Mouse (Mus musculus): ENCODE data around the gene Cflar.
"Not testable (repeated sequence)": the region's sequence is repeated elsewhere in the genome, so short reads cannot be mapped to it uniquely, and the experiment has no call there.

Gene Cflar

GRCm38 (mm10) chr1:58727747-58728589 lies 16.7 kb downstream of the Cflar start:
- no peak for DNase-seq (ENCODE audit: extremely low spot score, low read depth, low spot score)

DNA sequence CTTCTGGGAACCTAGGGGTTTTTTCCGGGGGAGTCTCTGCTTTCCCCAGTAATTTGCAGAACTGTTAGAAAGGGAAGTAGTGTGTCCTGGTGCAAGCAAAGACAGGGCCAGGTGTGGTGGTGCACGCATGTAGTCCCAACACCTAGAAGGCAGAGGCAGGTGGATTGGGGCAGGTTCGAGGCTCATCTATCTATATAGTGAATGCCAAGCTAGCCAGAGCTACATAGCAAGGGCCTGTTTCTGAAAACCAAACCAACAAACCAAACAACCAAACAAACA lies 17.2 kb downstream of the Cflar start:
- no peak for DNase-seq (ENCODE audit: extremely low spot score, low read depth, low spot score)

GRCm38 (mm10) chr1:58733636-58734035 lies 22.3 kb downstream of the Cflar start:
- DNase-seq (ENCODE audit: extremely low spot score, low read depth, low spot score), result no peak

GRCm38 (mm10) chr1:58734043-58734920 lies 23.0 kb downstream of the Cflar start:
- no peak for DNase-seq (ENCODE audit: extremely low spot score, low read depth, low spot score)

GRCm38 (mm10) chr1:58735962-58736361 lies 24.7 kb downstream of the Cflar start:
- no peak for DNase-seq (ENCODE audit: extremely low spot score, low read depth, low spot score)

DNA sequence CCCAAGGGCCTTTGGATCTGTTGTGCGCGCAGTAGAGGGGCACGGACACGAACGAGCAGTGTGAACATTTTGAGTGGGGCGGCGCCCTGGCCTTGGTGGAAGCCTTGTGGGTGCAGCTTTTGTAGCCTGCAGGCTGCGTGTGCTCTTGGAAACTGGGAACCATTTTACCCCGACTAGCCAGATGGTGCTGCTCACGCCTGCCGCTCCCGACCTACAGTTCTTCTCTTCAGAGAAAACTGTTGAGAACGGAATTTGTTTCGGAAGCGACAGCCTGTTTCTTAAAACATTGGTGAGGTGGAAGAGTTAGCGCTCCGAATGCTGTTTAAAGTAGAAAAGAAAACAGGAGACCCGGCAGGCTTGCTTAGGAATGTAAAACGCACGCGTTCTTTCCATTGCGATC lies 25.7 kb downstream of the Cflar start:
- DNase-seq (ENCODE audit: extremely low spot score, low read depth, low spot score), result no peak

DNA sequence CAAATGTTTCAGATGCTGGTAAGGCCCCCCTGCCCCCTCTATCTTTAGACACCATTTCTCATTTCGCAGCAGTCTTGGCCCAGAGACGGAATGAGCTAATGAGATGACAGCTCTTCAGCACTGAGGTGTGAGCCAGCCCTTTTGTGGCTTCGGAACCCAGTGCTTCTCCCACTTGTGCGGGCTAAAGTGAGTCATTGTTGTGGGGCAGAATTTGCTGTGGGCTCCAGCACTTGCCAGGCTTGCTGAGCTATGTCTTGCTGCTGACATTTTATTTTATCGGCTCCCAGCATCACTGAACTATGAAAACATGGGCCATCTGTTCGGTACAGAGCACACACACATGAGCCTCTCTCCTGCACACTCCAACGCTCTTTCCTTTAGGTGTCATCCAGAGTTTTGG lies 28.2 kb downstream of the Cflar start:
- DNase-seq (ENCODE audit: extremely low spot score, low read depth, low spot score), result no peak

GRCm38 (mm10) chr1:58742571-58743021 lies 31.3 kb downstream of the Cflar start:
- no peak for DNase-seq (ENCODE audit: extremely low spot score, low read depth, low spot score)

DNA sequence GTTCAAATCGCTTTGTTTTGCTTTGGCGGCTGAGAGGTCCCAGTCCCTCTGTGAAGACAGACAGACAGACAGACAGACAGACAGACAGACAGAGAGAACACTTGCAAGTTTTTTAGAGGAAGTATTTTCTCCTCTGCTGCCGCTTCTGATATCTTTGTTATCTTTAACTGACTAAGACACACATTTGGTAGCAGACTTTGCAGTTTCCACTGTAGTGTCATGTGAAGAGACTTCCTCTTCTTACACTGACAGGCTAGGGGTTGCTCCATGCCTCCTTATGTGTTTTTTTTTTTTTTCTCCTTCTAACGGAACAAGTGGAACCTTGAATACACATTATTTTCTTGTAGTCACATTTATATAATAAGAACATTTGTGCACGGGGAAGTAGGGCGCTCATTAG lies 31.9 kb downstream of the Cflar start:
- DNase-seq (ENCODE audit: extremely low spot score, low read depth, low spot score), result no peak

DNA sequence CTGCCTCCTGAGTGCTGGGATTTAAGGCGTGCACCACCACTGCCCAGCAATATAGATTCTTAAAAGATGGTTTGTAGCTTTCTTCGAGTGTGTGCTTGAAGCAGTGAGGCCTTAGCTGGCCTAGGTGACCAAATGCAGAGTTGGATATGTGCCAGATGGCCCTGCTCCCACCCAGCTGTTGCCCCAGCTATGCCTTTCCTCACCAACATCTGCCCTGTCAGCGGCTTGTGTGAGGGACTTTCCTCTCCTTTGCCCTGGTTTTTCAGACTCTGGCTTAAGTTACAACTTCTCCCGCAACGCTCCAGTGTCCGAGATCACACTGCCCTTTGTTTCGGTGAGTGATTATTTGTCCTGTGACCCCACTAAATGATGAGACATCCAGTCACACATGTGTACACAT lies 33.3 kb downstream of the Cflar start:
- DNase-seq (ENCODE audit: extremely low spot score, low read depth, low spot score), result no peak

- DNase-seq (ENCODE audit: extremely low spot score, low read depth, low spot score), result no peak
Measured at GRCm38 (mm10) chr1:58746880-58747279, 35.6 kb downstream of the Cflar start.

- DNase-seq (ENCODE audit: extremely low spot score, low read depth, low spot score), result no peak
Measured at GRCm38 (mm10) chr1:58759451-58759850, 48.1 kb downstream of the Cflar start.

DNA sequence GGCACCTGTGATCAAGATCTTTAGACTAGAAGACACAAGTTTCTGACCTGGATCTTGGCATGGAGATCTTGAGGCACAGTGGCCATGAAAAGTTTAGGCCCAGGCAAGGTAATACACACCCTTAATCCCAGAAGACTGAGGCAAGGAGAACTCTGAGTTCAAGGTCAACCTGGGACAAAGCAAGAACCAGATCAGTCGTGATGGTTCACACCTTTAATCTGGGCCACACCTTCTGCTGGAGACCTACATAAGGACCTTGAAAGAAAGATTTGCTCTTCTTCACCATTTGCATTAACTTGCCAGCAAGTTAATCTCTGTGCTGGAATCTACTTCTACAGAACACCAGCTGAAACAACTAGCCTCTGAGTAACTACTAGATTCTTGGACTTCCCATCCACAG lies 49.3 kb downstream of the Cflar start:
- no peak for DNase-seq (ENCODE audit: extremely low spot score, low read depth, low spot score)

GRCm38 (mm10) chr1:58761391-58762275 lies 50.3 kb downstream of the Cflar start:
- DNase-seq (ENCODE audit: extremely low spot score, low read depth, low spot score), result not testable (repeated sequence)

DNA sequence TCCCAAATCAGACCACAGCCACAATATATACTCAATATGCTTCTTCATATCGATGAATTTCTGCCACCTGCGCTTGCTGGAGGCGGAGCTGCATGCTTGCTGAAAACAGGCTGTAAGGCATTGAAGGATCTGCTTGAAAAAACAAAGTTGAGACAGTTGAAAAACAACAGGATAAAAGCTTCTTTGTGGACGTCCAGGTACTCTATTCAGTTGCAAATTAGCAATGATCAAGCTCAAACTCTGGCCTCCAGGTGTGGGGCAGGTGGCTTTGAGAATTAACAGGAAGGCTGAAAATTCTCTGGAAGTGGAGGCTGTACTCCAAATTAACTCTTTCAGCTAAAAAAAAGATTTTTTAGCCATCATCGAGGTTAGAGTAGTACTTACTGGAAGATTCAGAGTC lies 51.3 kb downstream of the Cflar start:
- DNase-seq (ENCODE audit: extremely low spot score, low read depth, low spot score), result no peak

- DNase-seq (ENCODE audit: extremely low spot score, low read depth, low spot score), result not testable (repeated sequence)
Measured at GRCm38 (mm10) chr1:58766446-58766845, 55.1 kb downstream of the Cflar start.

DNA sequence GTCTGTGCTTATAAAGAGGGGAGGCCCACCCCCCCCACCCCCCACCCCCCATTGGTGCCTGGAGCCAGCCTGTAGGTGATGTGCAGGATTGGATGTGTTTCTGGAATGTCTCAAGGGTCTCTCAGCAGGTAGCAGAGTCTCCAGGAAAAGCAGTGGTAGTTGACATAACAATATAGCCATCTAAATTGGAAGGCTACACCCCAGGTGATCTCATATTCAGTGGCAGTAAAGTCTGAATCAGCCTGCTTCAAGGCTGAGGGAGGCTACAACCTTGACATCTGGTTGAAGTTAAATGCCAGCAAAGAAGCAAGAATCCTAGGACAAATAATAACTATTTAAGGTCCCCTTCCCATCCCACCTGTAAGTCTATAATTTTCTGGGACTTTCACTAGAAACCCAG lies 57.8 kb downstream of the Cflar start:
- no peak for DNase-seq (ENCODE audit: extremely low spot score, low read depth, low spot score)

DNA sequence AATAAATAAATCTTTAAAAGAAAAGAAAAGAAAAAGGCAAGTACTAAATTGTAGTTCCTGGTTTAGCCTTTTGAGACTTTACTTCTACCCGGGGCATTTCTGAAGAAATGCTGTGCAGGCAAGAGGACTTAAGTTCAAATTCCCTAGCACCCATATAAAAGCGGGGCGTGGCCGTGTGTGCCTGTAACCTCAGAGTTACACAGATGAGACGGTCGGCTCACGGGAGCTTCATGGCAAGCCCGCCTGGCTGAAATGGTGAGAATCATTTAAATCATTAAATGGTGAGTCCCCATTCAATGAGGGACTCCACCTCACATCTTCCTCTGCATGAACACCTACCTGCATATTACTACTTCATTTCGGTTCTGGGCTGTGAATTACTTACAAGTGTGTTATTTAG lies 58.4 kb downstream of the Cflar start:
- no peak for DNase-seq (ENCODE audit: extremely low spot score, low read depth, low spot score)

GRCm38 (mm10) chr1:58770111-58770720 lies 58.9 kb downstream of the Cflar start:
- DNase-seq (ENCODE audit: extremely low spot score, low read depth, low spot score), result peak; percentile 35

GRCm38 (mm10) chr1:58772084-58772483 lies 60.8 kb downstream of the Cflar start:
- no peak for DNase-seq (ENCODE audit: extremely low spot score, low read depth, low spot score)

DNA sequence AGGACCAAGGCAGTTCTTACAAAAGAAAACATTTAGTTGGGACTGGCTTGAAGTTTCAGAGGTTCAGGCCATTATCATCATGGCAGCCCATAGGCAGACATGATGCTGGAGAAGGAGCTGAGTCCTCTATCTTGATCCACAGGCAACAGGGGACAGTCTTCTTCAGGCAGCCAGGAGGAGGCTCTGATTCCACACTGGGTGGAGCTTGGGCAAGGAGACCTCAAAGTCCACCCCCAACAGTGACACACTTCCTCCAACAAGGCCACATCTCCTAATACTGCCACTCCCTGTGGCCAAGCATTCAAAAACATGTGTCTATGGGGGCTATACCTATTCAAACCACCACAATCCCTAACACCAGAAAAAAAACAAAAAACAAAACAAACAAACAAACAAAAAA lies 62.0 kb downstream of the Cflar start:
- DNase-seq (ENCODE audit: extremely low spot score, low read depth, low spot score), result no peak
